ENCODE assay signal across 23 mouse cellular contexts in the genomic region with DNA sequence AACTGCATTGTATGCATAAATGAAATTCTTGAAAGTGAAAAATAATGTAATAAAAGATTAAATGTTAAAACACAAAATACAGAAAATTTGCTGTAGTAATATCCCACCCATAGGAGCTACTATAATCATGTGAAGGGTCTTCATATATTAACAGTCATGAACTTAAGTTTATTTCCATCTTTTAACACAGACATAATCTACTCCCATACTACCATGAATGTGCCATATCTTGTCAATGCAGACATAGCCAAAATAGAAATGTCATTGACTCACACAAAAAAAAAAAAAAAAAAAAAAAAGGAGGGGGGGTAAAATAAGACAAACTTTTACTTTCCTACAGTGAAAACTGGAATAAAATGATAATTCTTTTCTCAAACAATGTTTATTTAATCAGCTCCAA.
"Had no signal": no experiment of that assay in that cellular context is flagged by ENCODE, and none has a peak within 500 bp of the region (broad histone marks: within the 10 kb centered on the region; RNA-seq: fewer than 3 reads in every experiment).

No protein-coding gene starts in this region.

- H3K4me3 ChIP-seq: gastrocnemius, adult 2 months; heart, embryonic 10.5 days; heart, embryonic 12.5 days; hindbrain, embryonic 10.5 days; hindbrain, embryonic 12.5 days; intestine, embryonic 15.5 days; kidney, embryonic 15.5 days; layer of hippocampus, adult 2 months; left cerebral cortex, adult 2 months; limb, embryonic 10.5 days; limb, embryonic 12.5 days had no signal

- H3K27ac ChIP-seq: gastrocnemius, adult 2 months; heart, embryonic 10.5 days; hindbrain, embryonic 10.5 days; hindbrain, embryonic 12.5 days; hindbrain, embryonic 14.5 days; intestine, embryonic 15.5 days; kidney, embryonic 15.5 days; kidney, postnatal 0 days; layer of hippocampus, adult 2 months; left cerebral cortex, adult 2 months; limb, embryonic 10.5 days; limb, embryonic 12.5 days had no signal

- H3K4me2 ChIP-seq: heart, embryonic 12.5 days; hindbrain, embryonic 12.5 days; hindbrain, embryonic 14.5 days; intestine, embryonic 15.5 days; kidney, embryonic 15.5 days; limb, embryonic 12.5 days had no signal

- H3K9me3 ChIP-seq: heart, embryonic 10.5 days; hindbrain, embryonic 10.5 days; hindbrain, embryonic 12.5 days; intestine, embryonic 15.5 days; kidney, embryonic 15.5 days; limb, embryonic 10.5 days; limb, embryonic 12.5 days had no signal

- H3K4me1 ChIP-seq: heart, embryonic 10.5 days; intestine, embryonic 15.5 days had no signal

- DNase-seq: gastrocnemius, adult 2 months; gastrocnemius, postnatal 10 days; gastrocnemius, postnatal 36 days; heart, adult 11 months; heart, postnatal 10 days; heart, postnatal 4 days; kidney, adult 18-20 months; kidney, adult 8-10 months; kidney, postnatal 14 days; kidney, postnatal 36 days had no signal

- H3K9ac ChIP-seq: heart, embryonic 12.5 days; hindbrain, embryonic 12.5 days; hindbrain, embryonic 14.5 days; intestine, embryonic 15.5 days; kidney, embryonic 15.5 days; limb, embryonic 12.5 days had no signal

- H3K27me3 ChIP-seq: heart, embryonic 12.5 days; hindbrain, embryonic 12.5 days; intestine, embryonic 15.5 days; kidney, embryonic 15.5 days; limb, embryonic 12.5 days had no signal

- ATAC-seq: inflammation-experienced regulatory T-cells, adult 6 months; intestine, embryonic 15.5 days had no signal

- H3K36me3 ChIP-seq: heart, embryonic 10.5 days; heart, embryonic 12.5 days; hindbrain, embryonic 12.5 days; intestine, embryonic 15.5 days; kidney, embryonic 15.5 days; limb, embryonic 10.5 days; limb, embryonic 12.5 days had no signal
